Mouse (Mus musculus) heart, adult 9 months (tissue): ENCODE measurements at regions not wholly inside any gene's neighbourhood (a gene's known extent, or its start where the extent isn't known, plus 50 kb on each side); places are given as distances from the start of the nearest gene placed in this dataset.
"Not testable (repeated sequence)": the region's sequence is repeated elsewhere in the genome, so short reads cannot be mapped to it uniquely, and the experiment has no call there.

ENCODE experiments used
- DNase-seq, 2 experiments: peaks; one replicate each; pipeline ENCODE4 v3.0.0; 2022; ENCODE audit warnings: low spot score in 2 of 2

DNA sequence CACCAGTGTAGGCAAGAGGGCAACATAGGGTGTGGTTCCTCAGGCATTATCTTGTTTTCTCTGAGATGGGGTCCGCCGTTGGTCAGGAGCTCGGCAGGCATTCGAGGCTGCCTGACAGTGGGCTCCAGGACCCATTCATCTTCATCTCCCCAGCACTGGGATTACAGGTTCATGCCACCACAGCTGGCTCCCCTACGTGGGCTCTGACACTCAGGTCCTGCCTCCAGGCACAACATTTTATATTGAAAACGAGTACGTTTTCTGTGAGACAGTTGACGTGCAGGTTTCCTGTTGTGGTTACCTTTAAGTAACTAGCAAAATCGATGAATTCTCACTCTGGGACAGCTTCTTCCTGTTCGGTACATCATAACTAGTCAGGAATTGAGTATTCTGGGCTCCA, 157.3 kb upstream of the Arglu1 start:
- DNase-seq, result no peak

DNA sequence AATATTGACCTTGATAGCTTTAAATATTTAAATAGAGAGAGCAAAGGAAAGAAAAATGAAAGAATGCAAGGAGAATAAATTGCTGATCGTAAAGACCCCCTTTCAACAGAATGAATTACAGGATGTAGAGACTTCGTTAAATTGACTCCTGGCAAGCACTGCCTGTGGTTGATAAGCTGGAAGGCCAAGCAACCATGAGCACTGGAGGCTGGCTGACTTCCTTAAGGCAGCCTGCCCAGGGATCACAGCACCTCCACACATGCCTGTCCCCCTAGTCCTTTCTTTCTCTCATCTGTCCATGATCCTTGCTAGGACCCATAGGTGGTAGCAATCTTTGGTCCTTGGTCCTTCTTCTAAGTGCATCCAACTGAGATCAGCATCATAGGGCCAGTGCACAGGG, 152.0 kb upstream of the Arglu1 start:
- DNase-seq, result no peak

DNA sequence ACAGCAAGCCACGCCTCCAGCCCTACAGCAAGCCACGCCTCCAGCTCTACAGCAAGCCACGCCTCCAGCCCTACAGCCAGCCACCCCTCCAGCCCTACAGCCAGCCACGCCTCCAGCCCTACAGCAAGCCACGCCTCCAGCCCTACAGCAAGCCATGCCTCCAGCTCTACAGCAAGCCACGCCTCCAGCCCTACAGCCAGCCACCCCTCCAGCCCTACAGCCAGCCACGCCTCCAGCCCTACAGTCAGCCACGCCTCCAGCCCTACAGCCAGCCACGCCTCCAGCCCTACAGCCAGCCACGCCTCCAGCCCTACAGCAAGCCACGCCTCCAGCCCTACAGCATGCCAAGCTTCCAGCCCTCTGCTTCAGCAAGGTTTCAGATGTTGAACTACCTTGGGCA, 145.8 kb upstream of the Arglu1 start:
- not testable (repeated sequence) for DNase-seq

DNA sequence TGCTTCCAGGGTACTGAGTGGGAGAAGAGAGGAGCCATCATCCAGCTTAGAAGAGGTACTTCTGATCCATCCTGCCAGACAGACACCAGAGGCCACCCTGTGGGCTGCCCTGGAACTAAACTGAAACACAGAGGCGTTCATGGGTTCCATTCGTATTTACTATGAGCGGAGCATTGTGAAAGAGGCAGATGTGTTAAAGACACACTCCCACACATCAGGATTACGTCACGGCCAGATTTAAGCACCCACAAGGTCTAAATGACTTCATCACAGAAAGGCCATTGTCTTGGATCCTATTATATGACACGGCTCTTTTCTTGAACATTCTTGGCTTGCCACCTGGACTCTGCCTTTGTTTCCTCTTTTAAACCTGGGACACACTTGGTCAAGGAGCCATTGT, 141.0 kb upstream of the Arglu1 start:
- DNase-seq, result no peak

DNA sequence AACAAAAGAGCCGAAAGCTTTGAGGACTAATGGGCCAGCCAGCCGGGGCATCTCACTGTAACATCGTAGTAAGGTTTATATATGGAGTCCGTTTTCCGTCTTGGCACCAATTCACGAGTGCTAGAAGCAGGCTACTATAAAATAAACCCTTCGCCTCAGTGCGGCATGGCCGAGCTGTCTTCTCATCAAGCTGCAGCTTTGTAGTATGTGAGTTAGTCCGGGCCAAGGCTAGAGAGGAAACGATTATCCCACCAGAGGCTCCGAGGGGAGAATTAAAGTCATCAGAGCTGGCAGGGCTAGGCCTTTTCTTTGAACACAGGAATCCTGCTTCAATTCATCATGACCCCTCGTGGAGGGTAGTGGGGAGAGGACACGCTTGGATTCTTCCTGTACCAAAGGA, 138.9 kb upstream of the Arglu1 start:
- DNase-seq, result no peak

DNA sequence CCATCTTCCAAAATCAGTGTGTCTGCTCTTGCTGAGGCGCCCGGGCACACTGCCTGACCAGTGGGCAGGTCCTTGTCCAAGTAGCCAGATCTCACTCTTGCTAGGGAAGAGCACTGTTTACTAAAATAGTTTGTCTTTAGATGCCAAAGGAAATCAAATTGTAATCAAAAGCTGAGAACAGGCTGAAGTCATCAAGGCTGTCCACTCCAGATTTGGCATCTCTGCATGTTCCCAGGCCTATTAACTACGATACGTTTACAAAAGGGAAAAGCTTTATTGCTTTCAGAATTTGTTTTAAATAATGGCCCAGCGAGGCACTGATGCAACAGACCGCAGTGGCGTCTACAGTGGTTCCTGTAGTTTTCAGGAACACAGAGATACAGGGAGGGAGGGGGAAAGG, 137.2 kb upstream of the Arglu1 start:
- no peak for DNase-seq

DNA sequence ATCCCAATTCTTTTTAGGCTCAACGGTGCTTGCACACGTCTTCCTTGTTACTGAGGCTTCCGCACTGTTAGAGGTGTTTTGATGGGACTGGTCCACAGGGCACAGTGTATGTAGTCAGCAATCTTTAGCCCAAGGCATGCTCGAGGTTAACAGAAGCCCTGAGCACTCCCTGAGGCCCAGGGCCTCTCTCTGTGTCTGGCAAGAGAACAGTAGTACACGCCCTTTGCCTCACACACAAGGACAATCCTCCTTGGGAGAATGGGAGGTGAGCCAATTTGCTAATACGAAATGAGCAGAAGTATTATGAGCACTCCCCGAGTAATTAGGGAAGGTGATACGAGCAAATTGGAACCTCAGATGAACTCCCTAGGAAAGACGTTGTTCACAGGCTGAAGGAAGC, 136.5 kb upstream of the Arglu1 start:
- peak; percentile 66 to 76 for DNase-seq

DNA sequence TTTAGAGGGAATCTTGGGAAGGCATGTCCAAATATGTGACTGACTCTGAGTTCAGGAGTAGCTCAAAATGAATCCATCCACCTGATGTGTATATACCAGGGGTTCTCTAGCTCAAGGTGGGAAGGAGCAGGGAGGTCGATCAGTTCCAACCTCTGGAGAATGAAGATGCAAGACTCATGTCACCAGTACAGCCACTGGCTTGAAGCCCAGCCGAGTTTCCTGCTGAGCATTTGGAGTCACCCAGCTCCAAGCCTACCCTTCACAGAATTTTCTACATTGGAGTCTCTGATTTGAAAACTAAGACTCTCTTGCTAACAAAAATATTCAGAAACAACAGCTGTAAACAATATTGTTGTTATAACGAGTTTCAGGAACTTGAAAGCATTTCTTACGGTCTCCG, 134.6 kb upstream of the Arglu1 start:
- no peak for DNase-seq

DNA sequence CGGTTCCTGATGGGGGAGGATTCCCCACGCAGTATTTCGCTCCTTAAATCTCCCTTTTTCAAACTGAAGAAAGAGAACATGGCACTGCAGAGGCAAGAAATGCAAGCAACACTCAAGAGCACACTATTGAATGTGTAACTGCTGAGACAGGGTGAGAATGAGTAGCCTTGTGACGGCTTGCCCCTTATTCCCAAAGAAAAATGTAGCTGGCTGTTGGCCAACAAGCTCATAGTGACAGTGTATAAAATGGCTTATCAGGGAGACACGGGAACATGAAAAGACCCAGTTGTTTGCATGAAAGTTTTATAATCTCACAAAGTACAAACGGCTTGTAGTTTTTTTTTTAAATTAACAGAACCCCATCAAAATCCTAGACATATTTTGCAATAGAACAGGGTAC, 130.8 kb upstream of the Arglu1 start:
- DNase-seq, result no peak

DNA sequence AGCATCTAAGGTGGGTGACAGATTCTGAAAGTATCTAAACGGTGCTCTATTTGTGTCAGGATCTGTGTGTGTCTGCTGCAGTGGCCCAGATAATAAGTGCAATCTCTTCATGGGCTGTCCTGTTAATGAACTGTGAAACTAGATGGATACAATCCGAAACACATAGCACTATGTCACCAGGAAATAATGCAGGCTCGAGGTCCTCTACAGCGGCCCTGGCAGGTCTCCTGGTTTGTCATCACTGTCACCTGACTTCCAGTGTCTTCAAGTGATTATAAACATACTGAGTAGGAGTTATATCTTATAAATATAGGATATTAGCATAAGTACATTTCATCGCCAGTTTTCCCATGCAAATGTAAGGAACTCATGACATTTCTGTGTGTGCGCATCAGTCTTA, 130.3 kb upstream of the Arglu1 start:
- DNase-seq, result no peak

DNA sequence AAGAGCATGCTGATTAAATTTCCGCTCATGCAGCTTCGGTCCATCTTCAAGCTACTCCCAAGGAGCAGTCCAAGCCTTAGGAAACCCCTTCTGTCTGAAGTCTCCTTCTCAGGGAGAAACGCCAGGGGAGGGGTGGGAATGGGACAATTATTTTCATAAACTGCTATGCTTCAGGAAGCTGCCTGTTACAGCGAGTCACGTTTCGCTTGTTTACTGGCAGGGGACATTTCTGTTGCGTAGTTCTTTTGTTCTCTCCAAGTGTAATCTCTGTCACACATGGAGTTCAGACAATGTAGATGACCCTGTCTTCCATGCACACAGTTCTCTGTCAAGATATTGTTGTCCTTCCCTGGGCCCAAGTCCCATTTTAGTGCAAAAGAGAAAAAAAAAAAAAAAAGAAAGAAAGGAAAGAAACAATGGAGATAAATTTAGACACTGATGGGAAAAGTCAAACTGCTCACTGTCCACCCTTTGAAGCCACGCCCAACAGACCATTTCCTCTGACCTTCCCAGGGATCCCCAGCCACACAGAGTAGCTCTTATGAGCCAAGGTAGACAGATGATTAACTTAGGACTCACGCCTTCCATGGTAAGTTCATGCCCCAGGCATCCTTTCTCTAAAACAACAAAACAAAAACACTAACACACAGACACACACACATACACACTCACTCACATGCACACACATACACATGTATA, 129.1 kb upstream of the Arglu1 start:
- peak; percentile 48 to 78 for DNase-seq

DNA sequence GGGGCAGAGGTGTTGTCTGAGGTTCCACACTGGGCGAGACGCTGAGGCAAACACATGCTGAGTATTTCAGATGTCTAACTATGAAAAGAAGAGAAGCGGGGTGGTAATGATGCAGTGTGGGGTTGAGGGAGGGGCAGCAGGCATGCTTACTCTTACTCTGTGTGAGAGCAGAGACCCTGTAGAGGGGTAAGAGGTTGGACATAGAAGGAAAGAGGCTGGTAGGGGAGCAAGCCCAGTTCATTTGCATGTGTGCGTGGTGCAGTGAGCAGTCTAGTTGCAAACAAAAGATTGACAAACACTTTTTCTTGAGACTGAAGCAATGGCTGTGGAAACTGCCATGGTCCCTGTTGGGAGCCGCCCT, 122.5 kb upstream of the Arglu1 start:
- no peak for DNase-seq

DNA sequence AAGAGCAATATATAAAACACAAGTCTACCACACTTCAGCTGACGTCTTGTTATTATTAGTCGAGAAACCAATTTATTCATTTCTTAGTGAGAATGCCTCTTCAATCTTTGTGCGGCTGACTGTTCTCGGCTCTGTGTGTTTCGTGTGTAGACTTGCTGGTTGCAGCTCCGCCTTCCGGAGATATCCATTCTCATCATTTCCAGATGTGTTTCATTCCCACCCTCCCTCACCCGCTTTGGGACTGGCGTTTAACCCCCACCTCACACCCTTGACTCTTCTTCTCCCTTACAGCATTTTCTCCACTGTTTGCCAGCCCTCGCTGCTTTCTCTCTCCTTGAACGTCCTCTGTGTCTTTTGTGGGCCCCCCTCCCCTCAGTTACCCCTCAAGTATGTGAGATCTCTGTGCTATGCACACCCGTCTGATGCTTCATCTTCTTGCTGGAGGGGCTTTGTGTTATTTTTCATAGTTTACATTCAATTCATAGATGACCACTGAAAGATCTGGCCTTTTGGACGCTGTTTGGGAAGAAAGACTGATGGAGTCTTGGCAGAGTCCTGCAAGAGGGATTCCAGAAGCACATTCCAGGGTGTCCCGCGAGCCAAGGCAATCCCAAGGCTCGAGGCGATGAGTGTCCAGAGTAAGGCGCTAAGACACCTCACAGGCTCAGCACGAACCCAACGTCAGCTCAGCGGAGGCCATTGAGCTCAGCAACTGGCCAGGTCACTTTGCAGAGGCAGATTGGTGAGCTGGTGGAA, 121.9 kb upstream of the Arglu1 start:
- DNase-seq, result no peak

DNA sequence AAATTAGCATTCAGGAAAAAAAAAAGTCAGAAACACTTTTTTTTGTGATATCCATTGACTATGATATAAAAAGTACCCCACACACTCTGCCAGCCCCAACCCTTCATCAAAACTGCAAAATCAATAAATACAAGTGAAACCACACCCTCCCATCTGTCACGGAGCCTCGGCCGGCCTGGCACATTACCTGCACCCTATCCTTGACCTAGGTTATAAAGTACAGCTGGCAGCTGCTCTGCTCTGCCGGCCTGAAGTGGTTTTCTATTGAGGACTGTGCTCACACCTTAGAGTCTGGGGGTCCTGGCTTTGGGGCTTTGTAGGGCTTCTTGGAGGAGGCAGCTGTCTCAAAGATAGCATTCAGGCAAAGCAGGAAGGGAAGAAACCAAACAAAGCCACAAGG, 120.6 kb upstream of the Arglu1 start:
- no peak for DNase-seq

DNA sequence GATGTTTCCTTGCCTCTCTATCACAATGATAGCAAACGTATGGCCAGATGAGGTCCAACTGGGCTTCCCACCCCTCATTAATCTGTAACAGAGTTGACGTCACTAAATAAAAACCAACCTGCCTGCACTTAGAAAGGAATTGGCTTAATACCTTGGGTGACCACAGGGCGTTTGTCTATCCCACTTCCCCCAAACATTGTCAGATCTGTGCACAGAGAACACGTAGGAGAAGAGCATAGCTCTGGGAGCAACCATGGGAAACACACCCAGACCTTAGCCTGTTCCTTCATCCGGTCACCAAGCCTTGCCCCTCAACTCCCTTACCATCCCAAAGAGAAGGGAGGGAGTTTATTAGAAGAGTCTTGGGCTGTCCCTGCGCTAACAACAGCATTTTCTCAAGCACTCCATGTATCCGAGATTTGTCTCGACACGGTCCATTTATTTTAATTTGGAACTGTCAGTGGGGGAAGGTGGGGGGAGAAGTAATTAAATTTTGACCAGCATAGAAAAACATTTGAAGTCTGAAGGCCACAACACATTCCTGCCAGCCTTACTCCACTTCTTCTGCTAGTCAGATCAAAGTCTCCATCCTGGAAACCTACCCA, 119.6 kb upstream of the Arglu1 start:
- DNase-seq, result no peak

DNA sequence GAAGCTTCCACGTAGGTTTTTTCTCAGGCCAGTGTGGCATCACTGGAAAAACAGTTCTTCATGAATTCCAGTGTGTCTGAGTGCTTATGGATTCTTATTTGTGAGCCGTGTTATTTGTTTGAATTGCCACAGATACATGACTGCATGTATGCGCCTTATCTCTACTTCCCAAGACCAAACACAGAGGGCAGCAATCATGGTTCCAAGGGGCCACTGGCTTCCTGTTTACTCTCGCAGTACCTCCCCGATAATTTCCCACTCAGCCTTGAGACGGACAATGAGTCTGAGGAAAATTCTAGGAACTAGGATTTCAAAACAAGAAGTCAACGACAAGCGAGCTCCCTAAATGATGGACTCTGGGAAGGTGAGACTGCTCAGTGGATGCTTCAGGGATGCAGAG, 119.0 kb upstream of the Arglu1 start:
- no peak for DNase-seq

DNA sequence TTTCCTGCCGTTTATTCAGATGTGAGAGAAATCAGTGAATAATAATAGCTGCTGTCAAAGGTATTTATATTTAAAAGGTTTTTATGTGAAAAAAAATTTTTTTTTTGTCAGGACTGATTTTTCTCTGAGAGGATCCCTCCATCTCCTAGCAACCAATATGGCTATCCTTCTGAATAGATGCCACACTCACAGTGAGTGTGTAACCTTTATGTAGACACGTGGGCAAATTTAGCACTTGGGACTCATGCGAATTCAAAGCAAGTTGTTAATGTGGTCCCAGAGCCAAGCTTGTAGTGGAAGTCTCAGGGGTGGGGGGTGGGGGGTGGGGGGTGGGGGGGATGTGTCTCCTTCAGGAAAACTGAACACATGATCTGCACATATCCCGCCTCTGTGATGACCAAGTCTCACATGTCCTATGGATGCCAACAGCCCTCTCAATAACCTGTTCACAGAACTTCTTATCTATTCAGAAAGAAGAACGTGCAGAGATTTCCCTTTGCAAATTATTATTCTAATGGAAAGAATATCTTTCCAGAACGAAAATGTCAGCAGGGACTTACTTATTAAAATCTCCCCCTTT, 112.5 kb upstream of the Arglu1 start:
- no peak for DNase-seq

DNA sequence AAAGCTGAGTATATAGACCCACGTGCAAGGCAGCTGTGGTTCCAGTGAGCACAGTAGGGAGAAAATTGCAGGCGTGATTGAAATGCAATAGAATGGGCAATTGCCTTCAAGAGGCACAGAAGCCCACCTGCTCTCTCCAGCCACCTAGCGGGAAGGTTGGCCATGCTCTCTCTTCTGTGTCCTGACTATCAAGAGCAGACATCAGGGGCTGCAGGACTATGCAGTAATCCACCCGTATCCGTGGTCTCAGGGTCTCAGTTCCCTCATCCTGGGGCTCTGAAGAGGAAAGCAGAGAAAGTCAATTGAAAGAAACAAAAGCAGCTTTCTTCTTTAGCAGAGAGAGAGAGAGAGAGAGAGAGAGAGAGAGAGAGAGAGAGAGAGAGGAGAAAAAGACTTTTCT, 112.0 kb upstream of the Arglu1 start:
- DNase-seq, result no peak

DNA sequence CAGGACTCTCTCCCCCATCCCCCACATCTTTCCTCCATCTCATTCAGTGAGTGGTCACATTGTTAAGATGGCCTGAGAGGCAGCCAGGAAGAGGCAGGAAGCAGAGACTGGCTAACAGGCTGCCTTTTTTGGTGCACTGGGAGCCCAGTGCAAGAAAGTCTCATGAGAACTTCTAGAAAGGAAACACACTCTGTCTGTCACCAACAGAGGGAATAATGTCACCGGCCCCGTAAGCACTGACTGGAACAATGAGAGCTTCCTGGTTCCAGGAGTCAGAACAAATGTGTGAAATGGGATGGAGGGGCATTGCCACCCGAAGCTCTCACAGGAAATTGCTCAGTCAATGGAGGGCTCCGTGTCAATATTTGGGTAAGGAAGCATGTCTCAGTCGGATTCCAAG, 111.3 kb upstream of the Arglu1 start:
- DNase-seq, result peak in 1 of 2 experiments; percentile 12

DNA sequence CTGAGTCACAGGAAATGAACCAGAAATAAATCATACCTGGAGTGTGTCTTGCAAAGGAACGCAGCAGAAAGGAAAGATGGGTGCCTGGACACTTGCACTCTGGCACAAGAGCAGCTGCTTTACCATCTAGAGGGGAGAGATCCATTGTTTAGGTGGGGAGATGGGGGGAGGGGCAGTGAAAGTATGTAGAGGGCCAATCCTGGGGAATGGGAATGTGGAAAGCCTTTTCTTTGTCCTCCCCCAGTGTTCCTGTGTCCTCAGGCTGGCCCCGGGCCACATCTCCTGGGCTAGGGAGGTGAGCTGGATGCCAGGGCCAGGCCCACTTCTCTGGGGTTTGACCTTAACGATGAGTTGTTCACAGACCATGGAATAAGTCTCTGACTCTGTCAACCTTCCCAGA, 107.2 kb upstream of the Arglu1 start:
- DNase-seq, result no peak

DNA sequence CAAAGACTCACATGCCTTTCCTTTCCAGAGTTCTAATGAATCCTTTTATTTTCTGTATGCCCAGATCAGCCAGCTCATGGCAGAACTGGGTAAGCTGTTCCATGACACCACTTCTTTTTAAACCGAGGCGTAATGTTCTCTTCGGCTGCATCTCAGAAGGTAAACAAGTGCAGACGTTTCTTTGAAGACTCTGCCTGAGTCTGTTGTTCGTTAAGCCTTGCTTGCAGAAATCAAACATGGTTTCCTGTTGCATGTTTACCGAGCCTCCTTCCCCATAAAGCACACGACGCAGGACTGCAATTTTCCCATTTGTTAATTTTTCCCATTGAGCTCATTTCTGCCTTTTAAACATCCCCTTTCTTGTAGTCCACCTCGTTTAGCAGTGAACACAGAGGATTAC, 106.6 kb upstream of the Arglu1 start:
- no peak for DNase-seq

DNA sequence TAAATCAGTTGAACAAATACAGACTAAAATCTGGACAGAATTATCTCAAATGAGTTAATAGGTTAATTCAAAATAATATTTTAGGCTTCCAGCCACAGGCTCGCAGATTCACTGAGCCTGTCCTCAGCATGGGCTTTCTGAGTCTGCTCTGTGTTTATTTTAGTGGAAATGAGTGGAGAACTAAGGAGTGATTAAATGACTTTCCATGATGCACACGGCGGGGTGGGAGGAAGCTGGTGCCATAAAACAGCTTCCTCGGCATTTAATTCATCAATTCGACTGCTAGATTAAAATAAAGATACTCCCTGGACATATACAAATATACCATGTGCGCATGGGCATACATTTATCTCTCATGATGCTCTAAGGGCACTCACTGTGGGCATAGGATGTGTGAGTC, 104.4 kb upstream of the Arglu1 start:
- no peak for DNase-seq

DNA sequence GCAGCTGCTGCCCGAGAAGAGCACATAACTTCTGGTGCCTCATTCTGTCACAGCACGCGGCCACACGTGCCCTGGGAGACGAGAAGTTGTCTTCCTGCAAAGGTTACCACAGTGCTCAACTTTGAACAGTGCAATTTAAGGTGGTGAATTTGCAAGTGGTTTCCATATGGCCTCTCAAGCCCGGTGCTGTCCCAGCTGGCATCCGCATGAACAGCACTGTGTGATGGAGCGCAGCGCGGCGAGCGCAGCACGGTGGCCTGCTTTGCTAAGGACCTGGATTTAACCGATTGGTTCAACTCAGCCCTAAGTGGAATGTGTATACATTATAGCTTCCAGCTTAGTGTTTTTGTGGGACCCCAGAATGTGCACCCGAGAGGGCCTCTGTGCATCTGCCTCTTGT, 89.6 kb upstream of the Arglu1 start:
- no peak for DNase-seq
